ENCODE assay signal across 34 mouse cellular contexts in the genomic region with DNA sequence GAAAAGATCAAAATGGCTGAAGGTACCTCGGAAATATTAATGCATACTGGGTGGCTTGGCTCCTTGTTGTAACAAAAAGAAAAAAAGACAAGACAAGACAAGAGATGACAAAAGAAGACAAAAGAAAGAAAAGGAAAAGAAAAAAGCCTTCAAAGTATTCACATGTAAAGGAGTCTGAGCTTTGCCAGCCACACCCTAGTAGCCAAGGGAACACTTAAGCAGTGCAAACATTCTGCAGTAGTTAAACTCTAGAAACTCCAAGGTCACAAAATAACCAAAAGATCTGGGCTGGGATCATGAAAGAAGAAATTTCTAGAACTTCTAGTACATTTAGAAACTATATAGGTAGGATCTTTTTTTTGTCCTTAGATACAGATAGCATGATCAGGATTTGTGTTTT.
"Had no signal": no experiment of that assay in that cellular context is flagged by ENCODE, and none has a peak within 500 bp of the region (broad histone marks: within the 10 kb centered on the region; RNA-seq: fewer than 3 reads in every experiment).

No protein-coding gene starts in this region.

- H3K4me2 ChIP-seq: heart, embryonic 12.5 days; heart, embryonic 13.5 days; heart, embryonic 15.5 days; hindbrain, embryonic 12.5 days; hindbrain, embryonic 13.5 days; hindbrain, embryonic 14.5 days; hindbrain, embryonic 15.5 days; intestine, embryonic 15.5 days; kidney, embryonic 15.5 days had no signal

- H3K9ac ChIP-seq: heart, embryonic 12.5 days; heart, embryonic 13.5 days; heart, embryonic 15.5 days; hindbrain, embryonic 12.5 days; hindbrain, embryonic 13.5 days; hindbrain, embryonic 14.5 days; hindbrain, embryonic 15.5 days; intestine, embryonic 15.5 days; kidney, embryonic 15.5 days had no signal

- ATAC-seq: hindbrain, embryonic 16.5 days; hindbrain, postnatal 0 days; inflammation-experienced regulatory T-cells, adult 6 months; intestine, embryonic 15.5 days; intestine, embryonic 16.5 days; intestine, postnatal 0 days had no signal

- H3K27me3 ChIP-seq: heart, embryonic 12.5 days; heart, embryonic 13.5 days; heart, embryonic 15.5 days; hindbrain, embryonic 12.5 days; hindbrain, embryonic 13.5 days; hindbrain, embryonic 15.5 days; intestine, embryonic 15.5 days; kidney, embryonic 15.5 days had no signal

- DNase-seq: heart, postnatal 10 days; heart, postnatal 14 days; heart, postnatal 36 days; heart, postnatal 4 days; kidney, adult 11 months; kidney, adult 18-20 months; kidney, adult 2 months; kidney, adult 8-10 months; kidney, adult 9 months; kidney, postnatal 10 days; kidney, postnatal 14 days; kidney, postnatal 25 days; kidney, postnatal 36 days; kidney, postnatal 4 days; layer of hippocampus, adult 9-11 months; layer of hippocampus, postnatal 36 days had no signal

- H3K4me1 ChIP-seq: heart, embryonic 12.5 days; heart, embryonic 13.5 days; heart, embryonic 15.5 days; hindbrain, embryonic 10.5 days; hindbrain, embryonic 12.5 days; hindbrain, embryonic 13.5 days; hindbrain, embryonic 15.5 days; intestine, embryonic 15.5 days; kidney, embryonic 15.5 days had no signal

- H3K4me3 ChIP-seq: heart, embryonic 12.5 days; heart, embryonic 13.5 days; heart, embryonic 15.5 days; hindbrain, embryonic 10.5 days; hindbrain, embryonic 12.5 days; hindbrain, embryonic 13.5 days; hindbrain, embryonic 15.5 days; intestine, embryonic 15.5 days; kidney, embryonic 15.5 days; layer of hippocampus, adult 2 months; left cerebral cortex, adult 2 months had no signal

- H3K36me3 ChIP-seq: heart, embryonic 12.5 days; heart, embryonic 13.5 days; heart, embryonic 15.5 days; hindbrain, embryonic 10.5 days; hindbrain, embryonic 12.5 days; hindbrain, embryonic 13.5 days; hindbrain, embryonic 15.5 days; intestine, embryonic 15.5 days; kidney, embryonic 15.5 days had no signal

- H3K27ac ChIP-seq: heart, embryonic 13.5 days; heart, embryonic 15.5 days; hindbrain, embryonic 10.5 days; hindbrain, embryonic 12.5 days; hindbrain, embryonic 13.5 days; hindbrain, embryonic 14.5 days; hindbrain, embryonic 15.5 days; hindbrain, postnatal 0 days; intestine, embryonic 15.5 days; kidney, embryonic 15.5 days; kidney, postnatal 0 days; layer of hippocampus, adult 2 months; left cerebral cortex, adult 2 months had no signal

- H3K9me3 ChIP-seq: heart, embryonic 12.5 days; heart, embryonic 15.5 days; hindbrain, embryonic 10.5 days; hindbrain, embryonic 12.5 days; hindbrain, embryonic 15.5 days; intestine, embryonic 15.5 days; kidney, embryonic 15.5 days had no signal
